Mouse (Mus musculus) right cerebral cortex, postnatal 14 days (tissue): ENCODE data around the gene Pramef17.
"Not testable (repeated sequence)": the region's sequence is repeated elsewhere in the genome, so short reads cannot be mapped to it uniquely, and the experiment has no call there.

ENCODE experiments used
- DNase-seq: peaks from one replicate; pipeline ENCODE4 v3.0.0; 2022

The Pramef17 gene

DNA sequence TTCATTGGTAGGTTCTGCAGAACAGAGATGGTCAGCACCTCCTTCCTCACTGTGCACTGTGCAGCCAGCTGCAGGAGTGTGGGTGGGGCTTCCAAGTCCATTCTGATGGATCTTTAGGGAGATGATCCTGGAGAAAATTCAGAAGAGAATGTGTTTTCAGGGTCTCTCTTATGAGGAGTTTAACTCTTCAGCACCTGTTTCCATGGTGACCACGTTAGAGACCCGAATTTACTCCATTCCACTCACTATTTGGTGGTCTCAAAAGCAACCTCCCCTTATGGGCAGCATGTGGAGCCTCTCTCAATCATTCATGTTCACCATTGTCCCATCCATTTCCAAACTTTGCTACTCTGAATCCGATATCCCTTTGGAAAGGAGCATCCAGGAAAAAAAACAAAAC, at the start of gene Pramef17:
TSS of gene Pramef17 (minus strand) at position 101 of the 400 bp plus-strand sequence.
- not testable (repeated sequence) for DNase-seq

DNA sequence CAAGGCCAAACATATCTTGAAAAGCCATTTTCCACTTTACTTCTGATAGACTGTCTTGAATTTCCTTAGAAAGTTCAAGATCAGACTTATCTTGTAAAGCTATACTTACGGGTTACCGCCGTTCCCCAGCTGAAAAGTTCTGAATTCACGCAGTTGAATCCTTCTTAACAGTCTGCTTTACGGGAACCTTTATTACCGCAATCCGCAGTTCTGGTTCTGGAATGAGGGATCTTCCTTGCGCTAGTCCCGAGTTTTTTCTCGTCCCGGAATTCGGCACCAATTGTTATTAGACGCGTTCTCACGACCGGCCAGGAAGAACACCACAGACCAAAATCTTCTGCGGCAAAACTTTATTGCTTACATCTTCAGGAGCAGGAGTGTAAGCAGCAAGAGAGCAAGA, 6.0 kb downstream of the Pramef17 start:
- DNase-seq = peak; percentile 40

DNA sequence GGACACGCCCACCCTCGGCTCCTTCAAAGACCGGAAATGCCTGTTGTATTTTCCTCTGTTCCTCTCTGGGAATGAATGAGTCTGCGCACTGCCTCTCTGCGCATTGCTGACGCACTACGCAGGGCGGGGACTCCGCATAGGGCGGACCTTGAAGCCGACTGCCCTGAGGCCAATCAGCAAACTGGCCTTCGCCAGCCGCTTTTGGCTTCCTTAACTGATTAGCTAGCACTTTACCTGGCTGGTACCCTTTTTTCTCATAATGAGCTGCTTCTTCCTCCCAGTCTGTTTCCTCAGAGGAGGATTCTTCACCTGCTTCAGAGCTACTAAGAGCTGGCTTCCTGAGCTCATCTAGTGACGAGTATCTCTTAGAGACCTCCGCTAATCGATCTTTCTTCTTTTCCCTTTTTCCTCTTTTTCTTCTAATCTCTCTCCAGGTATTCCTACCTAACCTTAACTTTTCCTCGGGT, 6.7 kb downstream of the Pramef17 start:
- not testable (repeated sequence) for DNase-seq

DNA sequence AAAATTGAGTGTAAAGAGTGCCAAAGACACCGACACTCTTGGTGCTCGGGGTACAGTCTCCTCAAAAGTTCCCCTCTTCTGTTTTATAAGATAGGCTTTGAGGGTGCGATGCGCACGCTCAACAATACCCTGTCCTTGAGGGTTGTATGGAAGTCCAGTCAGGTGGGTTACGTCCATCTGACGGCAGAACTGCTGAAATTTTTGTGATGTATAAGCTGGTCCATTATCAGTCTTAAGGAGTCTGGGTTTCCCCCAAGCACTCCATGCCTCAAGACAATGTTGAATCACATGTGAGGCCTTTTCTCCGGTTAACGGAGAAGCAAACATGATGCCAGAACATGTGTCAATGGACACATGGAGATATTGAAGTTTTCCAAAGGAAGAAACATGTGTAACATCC, 8.4 kb downstream of the Pramef17 start:
- peak; percentile 8 for DNase-seq

DNA sequence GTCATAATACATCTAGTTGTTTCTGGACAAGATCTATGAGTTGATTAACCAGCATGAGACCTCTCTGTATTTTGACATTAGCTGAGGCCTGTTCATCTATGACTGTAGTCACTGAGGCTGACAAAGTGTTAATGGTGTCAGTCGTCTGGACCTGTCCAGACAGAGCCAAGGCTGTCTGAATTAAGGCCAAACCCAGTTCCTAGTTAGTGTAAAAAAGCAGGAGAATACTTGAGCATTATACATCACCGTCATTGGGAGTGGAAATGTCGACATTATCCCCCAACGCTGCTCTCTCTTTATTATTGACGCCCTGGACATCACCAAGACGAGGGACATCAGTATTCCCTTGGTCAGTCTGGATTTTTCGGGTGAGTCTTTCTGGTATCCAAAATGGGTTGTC, 9.0 kb downstream of the Pramef17 start:
- not testable (repeated sequence) for DNase-seq

DNA sequence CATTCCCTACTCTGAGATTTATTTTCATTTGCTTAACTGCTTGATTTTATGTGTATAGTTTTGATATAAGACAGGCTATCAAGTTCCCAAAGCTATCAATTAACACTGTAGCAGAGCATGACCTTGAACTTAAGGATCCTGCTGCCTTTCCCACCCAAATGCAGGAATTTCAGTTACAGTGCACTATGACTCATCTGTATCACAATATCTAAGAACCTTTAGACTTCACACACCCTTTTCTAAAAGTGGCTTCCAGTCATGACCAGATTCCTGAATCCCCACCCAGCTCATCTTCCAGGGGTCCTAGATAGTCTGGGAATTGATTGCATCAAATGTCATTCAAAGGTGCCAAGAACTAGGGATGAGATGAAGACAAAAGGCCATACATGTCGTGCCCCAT, 10.7 kb downstream of the Pramef17 start:
- DNase-seq = not testable (repeated sequence)

DNA sequence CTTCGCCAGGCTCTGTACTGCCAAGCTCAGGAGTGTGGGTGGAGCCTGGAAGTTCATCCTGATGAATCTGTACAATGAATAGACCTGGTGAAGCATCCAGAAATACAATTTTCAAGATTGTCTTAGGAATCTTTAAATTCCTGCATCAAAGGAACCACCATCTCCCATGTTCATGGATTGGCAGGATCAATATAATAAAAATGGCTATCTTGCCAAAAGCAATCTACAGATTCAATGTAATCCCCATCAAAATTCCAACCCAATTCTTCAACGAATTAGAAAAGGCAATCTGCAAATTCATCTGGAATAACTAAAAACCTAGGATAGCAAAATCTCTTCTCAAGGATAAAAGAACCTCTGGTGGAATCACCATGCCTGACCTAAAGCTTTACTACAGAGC, 27.3 kb downstream of the Pramef17 start, which contains the start of gene Gm13101:
TSS of gene Gm13101 (minus strand) at position 101 of the 400 bp plus-strand sequence.
- DNase-seq = not testable (repeated sequence)

DNA sequence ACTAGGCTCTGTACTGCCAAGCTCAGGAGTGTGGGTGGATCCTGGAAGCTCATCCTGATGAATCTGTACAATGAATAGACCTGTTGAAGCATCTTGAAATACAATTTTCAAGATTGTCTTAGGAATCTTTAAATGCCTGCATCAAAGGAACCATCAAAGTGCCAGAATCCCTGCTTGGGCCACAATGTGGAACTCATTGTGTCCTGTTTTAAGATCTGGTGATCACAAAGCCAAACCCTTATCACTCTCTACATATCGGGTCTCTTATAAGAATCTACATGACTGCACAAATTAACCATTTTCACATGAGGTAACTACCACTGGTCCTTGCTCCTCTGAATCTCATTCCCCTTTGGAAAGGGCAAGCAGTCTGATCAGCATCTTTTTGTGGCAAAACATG, 43.3 kb downstream of the Pramef17 start, which contains the start of gene Pramef25:
TSS of gene Pramef25 (minus strand) at position 101 of the 400 bp plus-strand sequence.
- not testable (repeated sequence) for DNase-seq
